Mouse (Mus musculus) layer of hippocampus, postnatal 10 days (tissue): Measurements from ENCODE around the gene Kcnj16. TPM values are rescaled to one million over a fixed set of nuclear protein-coding genes. Genes with fewer than 3 reads are reported as not detected.
A peak's percentile ranks its signal among the peaks of the same experiment; 100 is the strongest.

Source experiments
- DNase-seq, 2 experiments: peaks; one replicate each; pipeline ENCODE4 v3.0.0; 2021; ENCODE audit warnings: low spot score in 2 of 2
- long read RNA-seq: library from polyadenylated mRNA; stranded (forward); transcript quantifications from one replicate; pipeline ENCODE4 v2.0.0, GENCODE M21; 2023
- total RNA-seq, 2 experiments: library from RNA; stranded (reverse); gene quantifications; 2 replicates each; pipeline ENCODE4 v1.2.3; 2021

Kcnj16 gene
- 10 to 100 TPM; 15.2 to 15.4 TPM for total RNA-seq
- long read RNA-seq, transcript Kcnj16-201 (2 exons, 3,671 nt) = major isoform, 16 of 20 reads
- long read RNA-seq, partial matches to known transcripts = 0 of 20 reads
- long read RNA-seq, other reads (novel, unspliced or antisense) = 4 of 20 reads

- DNase-seq = no peak
These were observed at the start of gene Kcnj16 for GRCm38 (mm10) chr11:110967762-110968135. Gene Kcnj16 (plus strand): TSS chr11:110968033.

- DNase-seq = no peak
These were observed 48.9 kb upstream of the Kcnj16 start for GRCm38 (mm10) chr11:110918808-110919465.

GRCm38 (mm10) chr11:110935699-110936098 lies 32.1 kb upstream of the Kcnj16 start:
- DNase-seq = no peak

- DNase-seq = no peak
These were observed 25.6 kb upstream of the Kcnj16 start for GRCm38 (mm10) chr11:110942280-110942679.

- no peak for DNase-seq
These were observed 25.1 kb upstream of the Kcnj16 start for GRCm38 (mm10) chr11:110942695-110943135.

GRCm38 (mm10) chr11:110956665-110957064 lies 11.2 kb upstream of the Kcnj16 start:
- DNase-seq = no peak

- DNase-seq = no peak
These were observed 6.2 kb upstream of the Kcnj16 start for GRCm38 (mm10) chr11:110961592-110962021.

- DNase-seq = no peak
These were observed 643 bp upstream of the Kcnj16 start for GRCm38 (mm10) chr11:110967019-110967761.

GRCm38 (mm10) chr11:110968901-110969300 lies 1.1 kb downstream of the Kcnj16 start:
- DNase-seq = no peak

GRCm38 (mm10) chr11:110985508-110985907 lies 17.7 kb downstream of the Kcnj16 start:
- DNase-seq = no peak

- peak; percentile 5 to 12 for DNase-seq
These were observed 18.1 kb downstream of the Kcnj16 start for GRCm38 (mm10) chr11:110985949-110986348.

GRCm38 (mm10) chr11:110993616-110994015 lies 25.8 kb downstream of the Kcnj16 start:
- DNase-seq = no peak

GRCm38 (mm10) chr11:110997211-110997610 lies 29.4 kb downstream of the Kcnj16 start:
- DNase-seq = peak; percentile 24 to 33

GRCm38 (mm10) chr11:111005103-111005502 lies 37.3 kb downstream of the Kcnj16 start:
- no peak for DNase-seq

GRCm38 (mm10) chr11:111009471-111009870 lies 41.6 kb downstream of the Kcnj16 start:
- no peak for DNase-seq

- DNase-seq = no peak
These were observed 48.4 kb downstream of the Kcnj16 start for GRCm38 (mm10) chr11:111016206-111016605.

GRCm38 (mm10) chr11:111020211-111020610 lies 52.4 kb downstream of the Kcnj16 start:
- no peak for DNase-seq

GRCm38 (mm10) chr11:111022681-111023281 lies 54.9 kb downstream of the Kcnj16 start:
- no peak for DNase-seq

- peak; percentile 54 to 55 for DNase-seq
These were observed 74.3 kb downstream of the Kcnj16 start for GRCm38 (mm10) chr11:111042175-111042574.

GRCm38 (mm10) chr11:111043298-111043697 lies 75.5 kb downstream of the Kcnj16 start:
- DNase-seq = no peak

- no peak for DNase-seq
These were observed 86.4 kb downstream of the Kcnj16 start for GRCm38 (mm10) chr11:111054252-111054651.
